Mouse (Mus musculus) heart, adult 2 months (tissue): ENCODE measurements around the gene Olfr695. TPM values are rescaled to one million over a fixed set of nuclear protein-coding genes. Genes with fewer than 3 reads are reported as not detected.
"Not testable (repeated sequence)": the region's sequence is repeated elsewhere in the genome, so short reads cannot be mapped to it uniquely, and the experiment has no call there.

Source experiments
- DNase-seq, 2 experiments: peaks; one replicate each; pipeline ENCODE4 v3.0.0; 2021
- H3K27ac ChIP-seq: fragments of 200-600 bp; 2 replicates; pipeline ENCODE4 v1.8.1; 2022
- H3K27me3 ChIP-seq: fragments of 200-500 bp; 2 replicates; pipeline ENCODE4 v1.6.1; 2012; ENCODE audit warnings: mild to moderate bottlenecking, low read length, inconsistent platforms, mixed read lengths; ENCODE audit not compliant: control insufficient read depth, insufficient read depth
- H3K36me3 ChIP-seq: fragments of 200-500 bp; 2 replicates; pipeline ENCODE4 v1.6.1; 2012; ENCODE audit warnings: low read length, inconsistent platforms; ENCODE audit not compliant: control insufficient read depth, insufficient read depth
- H3K4me1 ChIP-seq: fragments of 200-500 bp; 2 replicates; pipeline ENCODE4 v1.6.1; 2011; ENCODE audit warnings: low read length; ENCODE audit not compliant: control insufficient read depth, insufficient read depth
- H3K4me3 ChIP-seq: fragments of 200-600 bp; 2 replicates; pipeline ENCODE4 v1.8.1; 2022
- H3K79me2 ChIP-seq: fragments of 200-500 bp; replicated peaks from 2 replicates; pipeline ENCODE4 v1.6.1; 2012; ENCODE audit warnings: mild to moderate bottlenecking, inconsistent platforms, low read length, moderate library complexity, mixed read lengths; ENCODE audit not compliant: control insufficient read depth, insufficient read depth
- H3K9ac ChIP-seq: fragments of 200-500 bp; 2 replicates; pipeline ENCODE4 v1.6.1; 2012; ENCODE audit warnings: low read depth, mild to moderate bottlenecking, control low read depth, inconsistent platforms, low read length, mixed read lengths
- CTCF ChIP-seq: fragments of 200-600 bp; IDR thresholded peaks from 2 replicates; pipeline ENCODE4 v1.8.1; 2022; ENCODE audit warnings: antibody characterized with exemption, mild to moderate bottlenecking, moderate library complexity
- EP300 ChIP-seq: fragments of 200-500 bp; IDR thresholded peaks from 2 replicates; pipeline ENCODE4 v1.6.1; 2011; ENCODE audit warnings: low read depth, low read length, control low read depth; ENCODE audit not compliant: insufficient read depth
- POLR2A ChIP-seq: fragments of 200-500 bp; IDR thresholded peaks from 2 replicates; pipeline ENCODE4 v1.6.1; 2011; ENCODE audit warnings: mild to moderate bottlenecking, low read depth, low read length, control low read depth; ENCODE audit not compliant: insufficient read depth
- WGBS: fragments of 180-500 bp; shearing (Covaris S2); methylation state at CpG from one replicate; pipeline ENCODE4 v1.1.7; 2018; 5-methylcytosine and 5-hydroxymethylcytosine counted together
- intact Hi-C: fragments of 180-260 bp; cut with DNase I; formaldehyde crosslinking; loops from one replicate; pipeline ENCODE4 v1.15.1; 2025
- long read RNA-seq: library from polyadenylated mRNA; stranded (forward); transcript quantifications from one replicate; pipeline ENCODE4 v2.0.0, GENCODE M21; 2021
- polyA plus RNA-seq: library from polyadenylated mRNA; depleted of rRNA; stranded (reverse); fragments of >200 nt; gene quantifications from 2 replicates; pipeline ENCODE4 v1.2.3, GENCODE M21; 2012; rRNA removed
- total RNA-seq, 2 experiments: library from RNA; stranded (reverse); gene quantifications; 2 replicates each; pipeline ENCODE4 v1.2.3; 2021

Olfr695 gene
- total RNA-seq: not detected
- polyA plus RNA-seq: not detected in 2 replicates
- long read RNA-seq: 0 reads

DNA sequence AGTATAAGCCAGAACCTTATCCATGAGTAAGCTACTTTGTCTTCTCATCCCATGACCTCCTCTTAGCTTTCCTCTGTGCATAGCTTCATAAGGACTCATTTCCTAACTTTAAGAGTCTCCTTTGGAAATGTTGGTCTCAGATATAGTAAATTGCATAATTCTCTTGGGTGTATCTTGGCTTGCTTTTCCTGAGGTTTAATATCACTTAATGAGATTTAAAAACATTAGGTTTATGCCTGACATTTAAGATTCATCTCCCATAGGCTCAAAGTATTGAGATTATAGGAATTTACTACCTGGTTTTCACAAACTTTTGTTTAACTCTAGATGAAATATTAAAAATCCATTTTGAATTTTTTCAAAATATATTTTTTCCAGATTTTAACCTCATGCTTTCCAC, at the start of gene Olfr695:
Gene Olfr695, minus strand, starts transcription at position 101 of the 400 bp plus-strand sequence.
- no peaks in the 10 kb centered on the region for H3K27me3 ChIP-seq
- no peak for DNase-seq
- no peak for TF ChIP-seq POLR2A
- no peak for TF ChIP-seq EP300
- no peak for TF ChIP-seq CTCF
- no peak within 1 kb of the TSS for H3K9ac ChIP-seq
- no peaks in the 10 kb centered on the region for H3K36me3 ChIP-seq
- H3K4me3 ChIP-seq: no peak within 1 kb of the TSS
- no peak within 1 kb of the TSS for H3K27ac ChIP-seq
- no peaks in the 10 kb centered on the region for H3K4me1 ChIP-seq
- intact Hi-C loops: no loop called here
- H3K79me2 ChIP-seq: no peaks in the 10 kb centered on the region

DNA sequence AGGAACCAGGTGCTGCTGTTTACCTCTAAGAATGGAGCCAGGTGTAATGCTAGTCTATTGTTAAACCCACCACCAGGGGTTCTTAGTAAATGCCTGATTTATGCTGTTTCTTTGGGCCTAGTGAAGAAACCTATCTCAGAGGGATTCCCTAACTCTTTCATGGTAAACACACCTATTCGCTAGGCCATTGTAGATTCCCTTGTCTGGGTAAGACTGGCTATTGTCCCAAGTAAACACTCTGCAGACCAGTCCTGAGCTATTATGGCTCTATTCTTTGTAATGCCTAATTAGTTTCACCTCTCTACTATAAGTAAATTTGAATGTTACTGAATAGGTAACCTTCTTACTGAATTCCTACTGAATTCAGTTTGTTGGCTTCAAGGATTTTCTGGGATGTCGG, 44.8 kb upstream of the Olfr695 start:
- H3K36me3 ChIP-seq, H3K27me3 ChIP-seq, intact Hi-C loops, DNase-seq, H3K4me3 ChIP-seq, H3K4me1 ChIP-seq, H3K27ac ChIP-seq, H3K79me2 ChIP-seq, H3K9ac ChIP-seq: not testable (repeated sequence)
- 89% methylated on average over 2 of the region's 2 CpGs for whole genome bisulfite sequencing

DNA sequence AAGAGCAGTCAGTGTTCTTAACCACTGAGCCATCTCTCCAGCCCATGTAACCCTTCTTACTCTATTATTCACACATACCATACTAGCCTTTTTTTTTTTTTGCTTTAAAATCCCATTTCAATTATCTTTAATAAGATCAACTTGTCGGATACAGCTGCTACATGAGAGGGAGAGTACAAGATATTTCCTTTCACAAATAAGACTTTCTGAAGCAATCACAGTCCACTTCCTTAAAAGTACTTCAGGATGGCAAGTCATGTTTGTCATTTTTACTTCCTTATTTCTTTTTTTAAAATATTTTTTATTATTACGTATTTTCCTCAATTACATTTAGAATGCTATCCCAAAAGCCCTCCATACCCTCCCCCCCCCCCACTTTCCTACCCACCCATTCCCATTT, 42.6 kb upstream of the Olfr695 start:
- WGBS: 75% methylated on average over 2 of the region's 2 CpGs
- Histone ChIP-seq H3K27me3 (no peaks in the 10 kb centered on the region), H3K36me3 (no peaks in the 10 kb centered on the region), H3K4me1 (no peaks in the 10 kb centered on the region), H3K27ac (no peak overlapping the region), H3K4me3 (no peak overlapping the region), H3K9ac (no peak overlapping the region), H3K79me2 (no peaks in the 10 kb centered on the region)
- intact Hi-C loops: no loop called here
- TF ChIP-seq POLR2A (no peak), EP300 (no peak), CTCF (no peak)
- DNase-seq: no peak

DNA sequence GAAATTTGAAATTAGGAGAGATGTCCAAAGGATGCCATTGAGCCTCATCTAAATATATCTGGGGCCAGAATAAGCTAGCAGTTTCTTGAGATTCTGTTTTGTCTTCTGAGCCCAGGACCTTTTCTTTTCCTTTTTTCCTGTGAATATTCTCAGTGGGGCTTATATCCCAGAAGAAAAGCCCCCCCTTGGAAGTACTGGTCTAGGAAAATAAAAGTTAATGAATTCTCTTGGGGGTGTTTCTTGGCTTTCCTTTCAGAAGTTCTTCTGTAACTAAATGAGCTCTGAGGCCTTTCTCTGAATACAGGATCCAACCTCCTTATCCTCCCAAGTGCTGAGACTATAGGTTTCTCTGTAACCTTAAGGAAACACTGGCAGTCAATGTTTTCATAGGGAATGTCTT, 39.1 kb upstream of the Olfr695 start, which contains the start of gene Olfr698:
Gene Olfr698, minus strand, starts transcription at position 101 of the 400 bp plus-strand sequence.
- Histone ChIP-seq H3K36me3 (no peaks in the 10 kb centered on the region), H3K79me2 (no peaks in the 10 kb centered on the region), H3K4me1 (no peaks in the 10 kb centered on the region), H3K27ac (no peak within 1 kb of the TSS), H3K9ac (no peak within 1 kb of the TSS), H3K4me3 (no peak within 1 kb of the TSS), H3K27me3 (no peaks in the 10 kb centered on the region)
- TF ChIP-seq POLR2A (no peak), CTCF (no peak), EP300 (no peak)
- intact Hi-C loops: no loop called here
- DNase-seq: no peak

DNA sequence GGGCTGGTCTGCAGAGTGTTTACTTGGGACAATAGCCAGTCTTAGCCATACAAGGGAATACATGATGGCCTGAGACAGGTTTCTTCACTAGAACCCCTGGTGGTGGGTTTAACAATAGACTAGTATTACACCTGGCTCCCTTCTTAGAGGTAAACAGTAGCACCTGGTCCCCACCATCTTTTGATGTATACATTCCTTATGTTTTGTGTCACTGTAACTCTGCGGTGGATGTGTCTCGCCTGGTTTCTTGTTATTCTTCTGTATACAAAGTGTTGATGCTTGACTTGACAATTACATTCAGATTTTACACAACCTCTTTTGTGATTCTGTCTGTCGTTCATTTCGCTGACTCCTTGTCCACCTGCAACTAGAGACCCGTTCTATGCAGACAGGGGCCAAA, 29.6 kb upstream of the Olfr695 start:
- no peak overlapping the region for H3K9ac ChIP-seq
- H3K4me3 ChIP-seq: no peak overlapping the region
- H3K36me3 ChIP-seq: no peaks in the 10 kb centered on the region
- H3K27ac ChIP-seq: no peak overlapping the region
- intact Hi-C loops: no loop called here
- H3K79me2 ChIP-seq: no peaks in the 10 kb centered on the region
- no peaks in the 10 kb centered on the region for H3K27me3 ChIP-seq
- DNase-seq: no peak
- 82% methylated on average over 5 of the region's 5 CpGs for WGBS
- H3K4me1 ChIP-seq: no peaks in the 10 kb centered on the region
- no peak for TF ChIP-seq EP300
- TF ChIP-seq POLR2A: no peak
- no peak for TF ChIP-seq CTCF

DNA sequence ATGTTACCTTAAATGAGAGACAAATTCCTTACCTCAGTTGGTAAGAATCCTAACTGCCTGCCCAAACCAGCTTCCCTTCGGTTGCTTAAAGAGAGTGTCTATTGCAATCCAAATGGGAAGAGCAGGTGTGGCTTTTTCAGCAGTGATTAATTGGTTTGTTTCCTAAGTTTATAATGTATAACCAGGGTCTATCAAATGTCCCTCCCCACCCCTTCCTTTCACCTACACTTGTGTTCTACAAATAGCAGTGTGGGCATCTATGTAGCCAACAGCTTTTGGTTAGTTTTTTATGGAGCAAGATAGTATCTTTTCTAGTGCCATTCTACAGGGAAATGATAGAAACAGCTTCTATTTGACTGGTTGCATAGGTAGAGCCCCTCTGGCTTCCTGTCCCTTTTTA, 26.1 kb upstream of the Olfr695 start, which contains the start of gene Olfr697:
Gene Olfr697, minus strand, starts transcription at position 101 of the 400 bp plus-strand sequence.
- no peaks in the 10 kb centered on the region for H3K36me3 ChIP-seq
- no peaks in the 10 kb centered on the region for H3K79me2 ChIP-seq
- WGBS: 63% methylated on average over 1 of the region's 1 CpGs
- no peak within 1 kb of the TSS for H3K4me3 ChIP-seq
- DNase-seq: no peak
- intact Hi-C loops: no loop called here
- TF ChIP-seq CTCF (no peak), EP300 (no peak), POLR2A (no peak)
- H3K4me1 ChIP-seq: no peaks in the 10 kb centered on the region
- H3K9ac ChIP-seq: no peak within 1 kb of the TSS
- no peaks in the 10 kb centered on the region for H3K27me3 ChIP-seq
- H3K27ac ChIP-seq: no peak within 1 kb of the TSS

DNA sequence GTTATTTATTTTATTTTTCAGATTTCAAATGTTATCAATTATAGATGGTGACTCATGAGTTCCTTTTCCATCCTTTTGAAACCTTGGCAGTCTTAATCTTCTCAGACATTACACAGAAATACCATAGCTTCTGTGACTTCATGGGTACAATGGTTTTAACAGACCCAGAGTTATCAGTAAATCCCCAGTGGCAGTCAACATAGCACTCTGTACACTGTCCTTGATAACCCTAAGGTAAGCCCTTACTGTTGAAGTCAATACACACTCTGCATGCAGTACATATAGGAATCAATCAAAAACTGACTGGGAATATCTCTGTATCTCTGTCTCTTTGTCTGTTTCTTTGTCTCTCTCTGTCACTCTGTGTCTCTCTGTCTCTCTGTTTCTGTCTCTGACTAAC, 20.8 kb upstream of the Olfr695 start:
- Histone ChIP-seq H3K4me1 (no peaks in the 10 kb centered on the region), H3K27ac (no peak overlapping the region), H3K4me3 (no peak overlapping the region), H3K9ac (no peak overlapping the region), H3K27me3 (no peaks in the 10 kb centered on the region), H3K36me3 (no peaks in the 10 kb centered on the region), H3K79me2 (no peaks in the 10 kb centered on the region)
- DNase-seq: no peak
- intact Hi-C loops: no loop called here
- TF ChIP-seq POLR2A (no peak), EP300 (no peak), CTCF (no peak)
